Comparison of ENCODE assay signal across 16 mouse cellular contexts in the genomic region with DNA sequence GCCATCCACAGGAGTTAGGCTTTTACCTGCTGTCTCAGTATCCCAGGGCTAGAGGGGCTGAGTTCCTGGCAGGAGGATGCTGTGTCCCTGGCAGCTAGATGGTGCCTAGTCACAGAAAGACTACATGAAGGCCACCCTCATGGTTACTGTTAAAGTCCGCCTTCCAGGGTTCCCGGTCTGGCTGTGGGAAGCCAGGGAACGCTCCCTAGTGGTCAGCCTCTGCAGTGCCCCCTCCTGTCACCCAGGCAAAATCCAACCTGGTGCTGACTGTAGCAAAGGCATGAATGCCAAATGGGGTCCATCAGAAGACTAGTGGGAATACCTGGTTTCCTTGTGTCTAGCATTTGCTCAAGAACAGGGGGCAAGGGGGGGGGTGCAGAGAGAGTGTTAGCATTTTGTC. TPM values are rescaled to one million over a fixed set of nuclear protein-coding genes. Genes with fewer than 3 reads are reported as not detected.
DNase-seq lines count a peak whose midpoint lies in the region; ATAC-seq and TF ChIP-seq lines count a peak whose summit lies in the region.
"Had no signal": no experiment of that assay in that cellular context is flagged by ENCODE, and none has a peak within 500 bp of the region (broad histone marks: within the 10 kb centered on the region; RNA-seq: fewer than 3 reads in every experiment).

No protein-coding gene starts in this region.

- H3K9ac ChIP-seq in kidney, postnatal 0 days (ENCODE audit: low read depth, low read length) = no peak overlapping the region
- H3K9ac ChIP-seq in liver, embryonic 14.5 days (replicated peaks) = peak overlapping the region; percentile 27; the same call in 1 of the 2 replicates
- H3K9ac ChIP-seq: heart, embryonic 15.5 days; hindbrain, embryonic 12.5 days; limb, embryonic 12.5 days had no signal

- H3K9me3 ChIP-seq in kidney, postnatal 0 days (replicated peaks; ENCODE audit: low read length) = no peaks in the 10 kb centered on the region
- H3K9me3 ChIP-seq in G1E (replicated peaks) = no peaks in the 10 kb centered on the region
- no peaks in the 10 kb centered on the region for H3K9me3 ChIP-seq in liver, embryonic 14.5 days (ENCODE audit: control insufficient read depth, low read length)
- H3K9me3 ChIP-seq: heart, embryonic 15.5 days; hindbrain, embryonic 12.5 days; limb, embryonic 12.5 days had no signal

- H3K4me3 ChIP-seq in kidney, postnatal 0 days (replicated peaks; ENCODE audit: low read depth, low read length) = no peak overlapping the region
- no peak overlapping the region for H3K4me3 ChIP-seq in G1E (ENCODE audit: low read depth, low read length)
- H3K4me3 ChIP-seq in liver, embryonic 14.5 days (ENCODE audit: insufficient read depth in 1 of 2, low read depth in 2 of 2, low read length in 2 of 2) = no peak overlapping the region
- H3K4me3 ChIP-seq: heart, embryonic 15.5 days; hindbrain, embryonic 12.5 days; limb, embryonic 12.5 days had no signal

- H3K36me3 ChIP-seq in kidney, postnatal 0 days (ENCODE audit: insufficient read depth, low read length) = no peaks in the 10 kb centered on the region
- peaks cover 62% of the 10 kb centered on the region for H3K36me3 ChIP-seq in G1E (replicated peaks)
- H3K36me3 ChIP-seq in liver, embryonic 14.5 days (replicated peaks; ENCODE audit: control insufficient read depth, insufficient read depth, low read depth) = peaks cover 7% of the 10 kb centered on the region
- H3K36me3 ChIP-seq: heart, embryonic 15.5 days; hindbrain, embryonic 12.5 days; limb, embryonic 12.5 days had no signal

- peak; percentile 41; the same call in 1 of the 2 replicates for TF ChIP-seq CTCF in kidney, postnatal 0 days (IDR thresholded peaks at IDR 0.05; ENCODE audit: low read depth)
- 0 out of 2 replicates have a peak, but pooled peaks have one; percentile 27 for TF ChIP-seq CTCF in G1E (IDR thresholded peaks at IDR 0.05; ENCODE audit: low read depth, low read length)
- peak; percentile 71 for TF ChIP-seq CTCF in liver, embryonic 14.5 days (IDR thresholded peaks at IDR 0.05; ENCODE audit: low read depth)

- peak; percentile 32 for DNase-seq in adrenal gland, adult 2 months
- no peak for DNase-seq in adrenal gland, postnatal 10 days
- DNase-seq in kidney, postnatal 0 days (ENCODE audit: low spot score) = no peak
- no peak for DNase-seq in kidney, adult 18-20 months
- DNase-seq in G1E (ENCODE audit: low spot score) = no peak
- DNase-seq in liver, embryonic 14.5 days (ENCODE audit: low read depth in 3 of 3, low spot score in 3 of 3) = no peak
- DNase-seq in gastrocnemius, postnatal 4 days (ENCODE audit: low spot score in 2 of 2) = no peak
- DNase-seq in MN1 (ENCODE audit: low spot score) = no peak
- DNase-seq: cerebellum, adult 8-10 months; kidney, adult 8-10 months; midbrain, embryonic 14.5 days; thymus, postnatal 25 days had no signal

- H3K27me3 ChIP-seq in kidney, postnatal 0 days (ENCODE audit: insufficient read depth, low read length) = no peaks in the 10 kb centered on the region
- H3K27me3 ChIP-seq in G1E (ENCODE audit: insufficient read depth, low read length) = no peaks in the 10 kb centered on the region
- no peaks in the 10 kb centered on the region for H3K27me3 ChIP-seq in liver, embryonic 14.5 days (ENCODE audit: control insufficient read depth, insufficient read depth, low read length)
- H3K27me3 ChIP-seq: heart, embryonic 15.5 days; hindbrain, embryonic 12.5 days; limb, embryonic 12.5 days had no signal

- no peak for ATAC-seq in kidney, postnatal 0 days (replicated peaks; ENCODE audit: low FRiP score, low read depth)
- ATAC-seq in G1E (ENCODE audit: extremely low read depth, insufficient number of reproducible peaks, low FRiP score, poor library complexity, severe bottlenecking) = no peak
- no peak for ATAC-seq in liver, embryonic 14.5 days (ENCODE audit: insufficient read depth)
- ATAC-seq: forebrain, embryonic 14.5 days had no signal

- H3K27ac ChIP-seq in kidney, postnatal 0 days = no peak overlapping the region
- H3K27ac ChIP-seq in liver, embryonic 14.5 days = peak overlapping the region; percentile 61
- H3K27ac ChIP-seq: heart, embryonic 15.5 days; hindbrain, embryonic 12.5 days; limb, embryonic 12.5 days had no signal

- TF ChIP-seq EP300 in liver, embryonic 14.5 days (IDR thresholded peaks at IDR 0.05; ENCODE audit: low read depth) = no peak

- no peaks in the 10 kb centered on the region; the same call in 1 of the 2 replicates for H3K4me1 ChIP-seq in kidney, postnatal 0 days (replicated peaks; ENCODE audit: insufficient read depth, low read length)
- peaks cover 86% of the 10 kb centered on the region for H3K4me1 ChIP-seq in G1E (ENCODE audit: insufficient read depth, low read depth, low read length)
- H3K4me1 ChIP-seq in liver, embryonic 14.5 days (replicated peaks; ENCODE audit: control insufficient read depth in 2 of 2, insufficient read depth in 2 of 2, low read length in 1 of 2) = peaks cover 89 to 95% of the 10 kb centered on the region in 2 experiments
- H3K4me1 ChIP-seq: hindbrain, embryonic 12.5 days had no signal

- no peak overlapping the region for H3K4me2 ChIP-seq in kidney, postnatal 0 days (ENCODE audit: low read length)
- peak overlapping the region; percentile 71 for H3K4me2 ChIP-seq in liver, embryonic 14.5 days (ENCODE audit: low read depth)
- H3K4me2 ChIP-seq: heart, embryonic 15.5 days; hindbrain, embryonic 12.5 days; limb, embryonic 12.5 days had no signal

- 54% methylated on average over 3 of the region's 3 CpGs for WGBS in kidney, postnatal 0 days
- 41% methylated on average over 3 of the region's 3 CpGs for WGBS in liver, embryonic 14.5 days (ENCODE audit: insufficient replicate concordance)

RNA-seq across cellular contexts. Expression of gene Emilin2, which starts 51.1 kb away (rescaled TPM):
- total RNA-seq in adrenal gland, adult 2 months (2021) = 1 to 10 TPM; 6.6 to 10.0 TPM
- 7.3 and 8.2 TPM in 2 replicates for polyA plus RNA-seq in adrenal gland, adult 2 months (2012; rRNA removed)
- total RNA-seq in adrenal gland, postnatal 10 days (2021) = 10 to 100 TPM; 14.0 to 15.4 TPM
- 2.3 and 2.4 TPM in 2 replicates for polyA plus RNA-seq in kidney, postnatal 0 days (2015; fragmentation: Nextera tagmentation; extraction: Ambion mirVana)
- total RNA-seq in G1E (2014; fragmentation: Nextera tagmentation) = 80.3 and 81.3 TPM in 2 replicates
- total RNA-seq in G1E (2017) = 137 and 170 TPM in 2 replicates
- polyA plus RNA-seq in G1E (2012) = 106 and 131 TPM in 2 replicates
- polyA plus RNA-seq in liver, embryonic 14.5 days (2012; rRNA removed) = 13.2 and 17.3 TPM in 2 replicates
- 24.1 and 27.5 TPM in 2 replicates for polyA plus RNA-seq in liver, embryonic 14.5 days (2014; fragmentation: Nextera tagmentation; extraction: Ambion mirVana)
- total RNA-seq in gastrocnemius, postnatal 4 days (2021) = 10 to 100 TPM; 72.4 to 82.1 TPM

Comparison
In these comparisons a context has a peak if more than half of its experiments do, and no peak if none do; other contexts are left out.
1. RNA of gene Emilin2, which starts 51.1 kb away (total RNA-seq): 80.3 to 170 TPM in G1E and 72.4 to 82.1 TPM in gastrocnemius, postnatal 4 days; 14.0 to 15.4 TPM in adrenal gland, postnatal 10 days and 6.6 to 10.0 TPM in adrenal gland, adult 2 months; every median in the first group is over 4 times any median in the second.
2. Peak in every context shown above with its lines, with median percentiles within 50 percentile points of each other: CTCF ChIP-seq.